Mouse (Mus musculus): ENCODE results near the gene Tada3. TPM values are rescaled to one million over a fixed set of nuclear protein-coding genes. Genes with fewer than 3 reads are reported as not detected.

Gene Tada3
- total RNA-seq, 2 experiments from 2014 or later: 50.5 to 53.5 TPM

- H3K4me3 ChIP-seq: no peak overlapping the region
- no peak for TF ChIP-seq CTCF (conservative IDR thresholded peaks at IDR 0.05)
- peak overlapping the region; percentile 93 for H3K27ac ChIP-seq
- DNase-seq (ENCODE audit: low spot score in 2 of 2): peak; percentile 54 to 65
Measured at GRCm38 (mm10) chr6:113402094-113402493, 24.4 kb upstream of the Tada3 start.

- DNase-seq (ENCODE audit: low spot score in 2 of 2): no peak
- TF ChIP-seq CTCF (conservative IDR thresholded peaks at IDR 0.05): no peak
- no peak overlapping the region for H3K4me3 ChIP-seq
- no peak overlapping the region for H3K27ac ChIP-seq
Measured at GRCm38 (mm10) chr6:113396270-113397030, 18.8 kb upstream of the Tada3 start.

GRCm38 (mm10) chr6:113395501-113395900 is 17.8 kb upstream of the Tada3 start:
- Histone ChIP-seq H3K4me3 (no peak overlapping the region), H3K27ac (no peak overlapping the region)
- DNase-seq (ENCODE audit: low spot score in 2 of 2): no peak
- peak; percentile 42 for TF ChIP-seq CTCF (conservative IDR thresholded peaks at IDR 0.05)

GRCm38 (mm10) chr6:113394811-113395210 is 17.1 kb upstream of the Tada3 start:
- 0 out of 2 replicates have a peak overlapping the region, but pooled peaks have one; percentile 95 for H3K27ac ChIP-seq
- TF ChIP-seq CTCF (conservative IDR thresholded peaks at IDR 0.05): no peak
- no peak for DNase-seq (ENCODE audit: low spot score in 2 of 2)

GRCm38 (mm10) chr6:113393951-113394350 is 16.3 kb upstream of the Tada3 start:
- no peak for DNase-seq (ENCODE audit: low spot score in 2 of 2)
- TF ChIP-seq CTCF (conservative IDR thresholded peaks at IDR 0.05): no peak
- H3K27ac ChIP-seq: peak overlapping the region; percentile 95; the same call in 1 of the 2 replicates
- H3K4me3 ChIP-seq: no peak overlapping the region

More at GRCm38 (mm10) chr6:113394811-113395210, 17.1 kb upstream of the Tada3 start:
- H3K4me3 ChIP-seq: no peak overlapping the region

GRCm38 (mm10) chr6:113392387-113393071 is 14.8 kb upstream of the Tada3 start:
- H3K27ac ChIP-seq: peak overlapping the region; percentile 95
- peak; percentile 15; the same call in 1 of the 2 replicates for TF ChIP-seq CTCF (conservative IDR thresholded peaks at IDR 0.05)
- H3K4me3 ChIP-seq: peak overlapping the region; percentile 59
- DNase-seq (ENCODE audit: low spot score in 2 of 2): peak; percentile 49 to 63

GRCm38 (mm10) chr6:113392015-113392386 is 14.3 kb upstream of the Tada3 start:
- Histone ChIP-seq H3K27ac (peak overlapping the region; percentile 95), H3K4me3 (peak overlapping the region; percentile 59)
- DNase-seq (ENCODE audit: low spot score in 2 of 2): no peak
- no peak for TF ChIP-seq CTCF (conservative IDR thresholded peaks at IDR 0.05)

- TF ChIP-seq CTCF (conservative IDR thresholded peaks at IDR 0.05): no peak
- H3K27ac ChIP-seq: 0 out of 2 replicates have a peak overlapping the region, but pooled peaks have one; percentile 36
- no peak for DNase-seq (ENCODE audit: low spot score in 2 of 2)
Measured at GRCm38 (mm10) chr6:113390715-113391114, 13.0 kb upstream of the Tada3 start.

GRCm38 (mm10) chr6:113388960-113389359 is 11.3 kb upstream of the Tada3 start, which contains the start of gene Ttll3:
Ttll3 (plus strand) TSS chr6:113389260.
- TF ChIP-seq CTCF (conservative IDR thresholded peaks at IDR 0.05): no peak
- DNase-seq (ENCODE audit: low spot score in 2 of 2): no peak
- Histone ChIP-seq H3K4me3 (no peak within 1 kb of the TSS), H3K27ac (peak within 1 kb of the TSS; percentile 16; the same call in 1 of the 2 replicates)

More at GRCm38 (mm10) chr6:113390715-113391114, 13.0 kb upstream of the Tada3 start:
- no peak overlapping the region for H3K4me3 ChIP-seq

GRCm38 (mm10) chr6:113386025-113386424 is 8.3 kb upstream of the Tada3 start:
- Histone ChIP-seq H3K27ac (peak overlapping the region; percentile 76), H3K4me3 (no peak overlapping the region)
- DNase-seq (ENCODE audit: low spot score in 2 of 2): no peak
- TF ChIP-seq CTCF (conservative IDR thresholded peaks at IDR 0.05): no peak

- H3K4me3 ChIP-seq: no peak overlapping the region
- no peak for TF ChIP-seq CTCF (conservative IDR thresholded peaks at IDR 0.05)
- peak overlapping the region; percentile 76 for H3K27ac ChIP-seq
- no peak for DNase-seq (ENCODE audit: low spot score in 2 of 2)
Measured at GRCm38 (mm10) chr6:113385160-113385714, 7.6 kb upstream of the Tada3 start.

GRCm38 (mm10) chr6:113384351-113384927 is 6.8 kb upstream of the Tada3 start:
- TF ChIP-seq CTCF (conservative IDR thresholded peaks at IDR 0.05): no peak
- peak overlapping the region; percentile 76 for H3K27ac ChIP-seq
- DNase-seq (ENCODE audit: low spot score in 2 of 2): peak in 1 of 2 experiments; percentile 52
- no peak overlapping the region for H3K4me3 ChIP-seq

- no peak overlapping the region for H3K27ac ChIP-seq
- no peak overlapping the region for H3K4me3 ChIP-seq
Measured at GRCm38 (mm10) chr6:113380480-113380879, 2.8 kb upstream of the Tada3 start.

More at GRCm38 (mm10) chr6:113380480-113380879, 2.8 kb upstream of the Tada3 start:
- TF ChIP-seq CTCF (conservative IDR thresholded peaks at IDR 0.05): peak; percentile 43
- DNase-seq (ENCODE audit: low spot score in 2 of 2): no peak
